Mouse (Mus musculus) heart, adult 2 months (tissue): ENCODE data around the gene Pecam1. TPM values are rescaled to one million over a fixed set of nuclear protein-coding genes. Genes with fewer than 3 reads are reported as not detected.
A peak's percentile ranks its signal among the peaks of the same experiment; 100 is the strongest.

Experiments used
- DNase-seq, 2 experiments: peaks; one replicate each; pipeline ENCODE4 v3.0.0; 2021
- H3K27ac ChIP-seq: fragments of 200-600 bp; 2 replicates; pipeline ENCODE4 v1.8.1; 2022
- H3K27me3 ChIP-seq: fragments of 200-500 bp; 2 replicates; pipeline ENCODE4 v1.6.1; 2012; ENCODE audit warnings: mild to moderate bottlenecking, low read length, inconsistent platforms, mixed read lengths; ENCODE audit not compliant: control insufficient read depth, insufficient read depth
- H3K36me3 ChIP-seq: fragments of 200-500 bp; 2 replicates; pipeline ENCODE4 v1.6.1; 2012; ENCODE audit warnings: low read length, inconsistent platforms; ENCODE audit not compliant: control insufficient read depth, insufficient read depth
- H3K4me1 ChIP-seq: fragments of 200-500 bp; 2 replicates; pipeline ENCODE4 v1.6.1; 2011; ENCODE audit warnings: low read length; ENCODE audit not compliant: control insufficient read depth, insufficient read depth
- H3K4me3 ChIP-seq: fragments of 200-600 bp; 2 replicates; pipeline ENCODE4 v1.8.1; 2022
- H3K79me2 ChIP-seq: fragments of 200-500 bp; replicated peaks from 2 replicates; pipeline ENCODE4 v1.6.1; 2012; ENCODE audit warnings: mild to moderate bottlenecking, inconsistent platforms, low read length, moderate library complexity, mixed read lengths; ENCODE audit not compliant: control insufficient read depth, insufficient read depth
- H3K9ac ChIP-seq: fragments of 200-500 bp; 2 replicates; pipeline ENCODE4 v1.6.1; 2012; ENCODE audit warnings: low read depth, mild to moderate bottlenecking, control low read depth, inconsistent platforms, low read length, mixed read lengths
- CTCF ChIP-seq: fragments of 200-600 bp; IDR thresholded peaks from 2 replicates; pipeline ENCODE4 v1.8.1; 2022; ENCODE audit warnings: antibody characterized with exemption, mild to moderate bottlenecking, moderate library complexity
- EP300 ChIP-seq: fragments of 200-500 bp; IDR thresholded peaks from 2 replicates; pipeline ENCODE4 v1.6.1; 2011; ENCODE audit warnings: low read depth, low read length, control low read depth; ENCODE audit not compliant: insufficient read depth
- POLR2A ChIP-seq: fragments of 200-500 bp; IDR thresholded peaks from 2 replicates; pipeline ENCODE4 v1.6.1; 2011; ENCODE audit warnings: mild to moderate bottlenecking, low read depth, low read length, control low read depth; ENCODE audit not compliant: insufficient read depth
- WGBS: fragments of 180-500 bp; shearing (Covaris S2); methylation state at CpG from one replicate; pipeline ENCODE4 v1.1.7; 2018; 5-methylcytosine and 5-hydroxymethylcytosine counted together
- intact Hi-C: fragments of 180-260 bp; cut with DNase I; formaldehyde crosslinking; loops from one replicate; pipeline ENCODE4 v1.15.1; 2025
- polyA plus RNA-seq: library from polyadenylated mRNA; depleted of rRNA; stranded (reverse); fragments of >200 nt; gene quantifications from 2 replicates; pipeline ENCODE4 v1.2.3, GENCODE M21; 2012
- total RNA-seq, 2 experiments: library from RNA; stranded (reverse); gene quantifications; 2 replicates each; pipeline ENCODE4 v1.2.3; 2021

Pecam1 gene
- total and polyA plus RNA-seq, 3 experiments = 78.3 to 123 (median 114) TPM

GRCm38 (mm10) chr11:106664691-106665090 is 85.7 kb downstream of the Pecam1 start:
- Histone ChIP-seq H3K9ac (no peak overlapping the region), H3K36me3 (peaks cover 47% of the 10 kb centered on the region), H3K4me3 (no peak overlapping the region), H3K4me1 (peaks cover 39% of the 10 kb centered on the region), H3K79me2 (no peaks in the 10 kb centered on the region), H3K27me3 (no peaks in the 10 kb centered on the region), H3K27ac (peak overlapping the region; percentile 68)
- 55% methylated on average over 8 of the region's 8 CpGs for WGBS
- DNase-seq = no peak
- TF ChIP-seq CTCF = no peak
- no peak for TF ChIP-seq EP300
- no peak for TF ChIP-seq POLR2A
- intact Hi-C loops = no loop called here

GRCm38 (mm10) chr11:106663838-106664237 is 86.6 kb downstream of the Pecam1 start:
- intact Hi-C loops = no loop called here
- H3K4me3 ChIP-seq = no peak overlapping the region
- H3K4me1 ChIP-seq = peaks cover 36% of the 10 kb centered on the region
- peaks cover 42% of the 10 kb centered on the region for H3K36me3 ChIP-seq
- 47% methylated on average over 6 of the region's 6 CpGs for WGBS
- H3K79me2 ChIP-seq = no peaks in the 10 kb centered on the region
- no peak for DNase-seq
- TF ChIP-seq CTCF = no peak
- TF ChIP-seq POLR2A = no peak
- no peak for TF ChIP-seq EP300
- no peak overlapping the region for H3K9ac ChIP-seq
- no peaks in the 10 kb centered on the region for H3K27me3 ChIP-seq
- peak overlapping the region; percentile 68 for H3K27ac ChIP-seq

DNA sequence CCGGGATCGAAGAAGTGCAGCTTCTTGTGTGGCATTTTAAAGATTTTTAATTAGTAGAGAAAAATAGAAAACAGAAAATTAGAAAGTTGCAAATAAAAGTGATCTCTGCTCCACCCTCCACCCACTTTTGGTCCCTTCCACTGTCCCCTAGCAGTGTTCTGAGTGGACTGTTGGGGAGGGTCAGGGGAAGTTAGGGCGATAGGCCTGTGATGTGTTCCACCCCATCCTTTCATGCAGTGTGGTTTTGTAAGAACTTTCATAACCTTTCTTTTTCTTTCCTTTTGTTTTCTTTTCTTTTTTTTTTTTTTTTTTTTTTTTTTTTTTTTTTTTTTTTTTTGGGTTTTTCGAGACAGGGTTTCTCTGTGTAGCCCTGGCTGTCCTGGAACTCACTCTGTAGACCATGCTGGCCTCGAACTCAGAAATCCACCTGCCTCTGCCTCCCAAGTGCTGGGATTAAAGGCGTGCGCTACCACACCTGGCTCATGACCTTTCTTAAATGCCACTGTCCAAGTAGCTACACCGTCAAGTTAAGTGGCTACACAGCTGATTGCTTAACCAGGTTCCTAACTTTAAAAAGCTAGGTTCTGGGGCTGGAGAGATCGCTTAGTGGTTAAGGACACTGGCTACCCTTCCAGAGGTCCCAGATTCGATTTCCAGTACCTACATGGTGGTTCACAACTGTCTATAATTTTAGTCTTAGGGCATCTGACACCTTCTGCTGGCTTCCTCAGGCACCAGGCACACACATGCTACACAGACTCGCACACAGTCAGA is 87.6 kb downstream of the Pecam1 start:
- Histone ChIP-seq H3K27ac (peak overlapping the region; percentile 94), H3K4me3 (no peak overlapping the region), H3K9ac (no peak overlapping the region), H3K79me2 (no peaks in the 10 kb centered on the region), H3K27me3 (no peaks in the 10 kb centered on the region), H3K36me3 (peaks cover 37% of the 10 kb centered on the region), H3K4me1 (peaks cover 41% of the 10 kb centered on the region)
- WGBS = 79% methylated on average over 10 of the region's 11 CpGs
- intact Hi-C loops = no loop called here
- DNase-seq = no peak
- TF ChIP-seq POLR2A (no peak), CTCF (no peak), EP300 (no peak)

DNA sequence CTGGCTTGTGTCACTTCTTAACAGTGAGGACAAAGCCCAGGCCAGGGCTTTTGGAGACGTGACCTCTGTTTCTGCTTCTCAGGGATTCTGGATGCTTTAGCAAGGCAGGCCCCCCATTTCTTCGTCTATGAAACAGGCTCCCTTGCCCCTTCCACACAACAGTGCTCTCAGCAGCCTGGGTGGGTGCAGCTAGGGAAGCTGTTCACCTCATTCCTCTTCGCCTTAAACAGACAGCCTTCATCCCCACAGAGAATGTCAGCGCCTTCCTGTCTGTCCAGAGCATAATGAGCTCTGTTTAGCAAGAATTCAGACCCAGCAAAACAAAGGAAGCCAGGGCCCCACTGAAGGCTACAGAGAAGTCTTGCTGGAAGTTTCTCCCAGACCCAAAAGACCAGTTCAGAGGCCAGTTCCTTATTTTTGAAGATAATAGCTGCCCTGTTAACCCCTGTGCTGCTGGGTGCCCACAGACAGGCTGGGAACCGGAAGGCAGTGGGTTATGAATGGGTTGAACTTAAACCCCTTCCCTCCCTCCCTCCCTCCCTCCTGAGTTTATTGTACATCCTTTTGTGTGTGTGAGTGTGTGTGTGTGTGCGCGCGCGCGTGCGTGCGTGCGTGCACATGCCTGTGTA is 89.9 kb downstream of the Pecam1 start:
- H3K36me3 ChIP-seq = peaks cover 27% of the 10 kb centered on the region
- H3K9ac ChIP-seq = no peak overlapping the region
- H3K4me1 ChIP-seq = peaks cover 36% of the 10 kb centered on the region
- no peaks in the 10 kb centered on the region for H3K79me2 ChIP-seq
- TF ChIP-seq POLR2A = no peak
- TF ChIP-seq CTCF = no peak
- no peak for TF ChIP-seq EP300
- DNase-seq = peak; percentile 57 to 67
- 44% methylated on average over 13 of the region's 13 CpGs for WGBS
- H3K4me3 ChIP-seq = no peak overlapping the region
- no peaks in the 10 kb centered on the region for H3K27me3 ChIP-seq
- H3K27ac ChIP-seq = peak overlapping the region; percentile 94
- intact Hi-C loops = loop anchor here (1.0 kb wide), 1 partner anchor 15 kb away; no protein-coding TSS in a partner anchor

DNA sequence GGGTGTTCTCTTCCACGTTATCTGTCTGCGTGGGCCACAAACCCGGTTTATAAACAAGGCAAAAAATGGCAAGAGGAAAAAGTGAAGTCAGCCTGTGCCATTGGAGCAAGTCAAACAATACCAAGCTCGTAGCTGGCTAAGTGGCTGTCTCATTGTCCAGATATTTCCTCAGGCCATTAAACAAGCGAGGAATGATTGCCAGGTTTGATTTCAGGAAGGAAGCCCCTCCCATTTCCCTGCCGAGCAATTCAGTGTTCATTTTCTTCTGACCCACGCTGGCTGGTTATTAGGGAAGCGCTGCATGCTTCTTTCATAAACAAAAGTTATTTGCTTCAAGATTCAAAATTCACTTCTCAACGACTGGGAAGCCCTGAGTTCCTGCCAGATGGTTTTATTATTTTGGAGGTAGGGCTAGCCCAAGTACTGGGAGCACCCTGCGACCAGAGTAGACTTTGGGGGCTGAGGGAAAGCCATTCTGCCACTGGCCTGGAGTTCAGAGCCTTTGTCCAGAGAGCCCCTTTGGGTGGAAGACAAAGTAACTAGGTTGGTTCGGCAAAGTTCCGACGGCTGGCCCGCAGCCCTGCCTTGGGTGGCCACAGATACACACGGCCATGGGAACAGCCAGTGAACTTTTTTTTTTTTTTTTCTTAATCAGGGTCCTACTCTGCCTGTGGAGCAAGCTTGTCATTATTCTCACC is 90.7 kb downstream of the Pecam1 start:
- Histone ChIP-seq H3K9ac (no peak overlapping the region), H3K79me2 (no peaks in the 10 kb centered on the region)
- TF ChIP-seq EP300 = peak; percentile 88
- TF ChIP-seq POLR2A = peak; percentile 15
- no peak for TF ChIP-seq CTCF

More for the DNA sequence above, 90.7 kb downstream of the Pecam1 start:
- Histone ChIP-seq H3K4me1 (peaks cover 35% of the 10 kb centered on the region), H3K36me3 (peaks cover 27% of the 10 kb centered on the region), H3K27ac (peak overlapping the region; percentile 94), H3K4me3 (no peak overlapping the region), H3K27me3 (no peaks in the 10 kb centered on the region)
- WGBS = 29% methylated on average over 15 of the region's 15 CpGs
- DNase-seq = peak; percentile 78 to 84
- intact Hi-C loops = loop anchor here (1.0 to 2.0 kb wide), 2 partner anchors 16 to 53 kb away; no protein-coding TSS in a partner anchor
